Mouse (Mus musculus) megakaryocyte, adult 5-6 weeks (primary cell): ENCODE measurements around the gene Heatr5a. TPM values are rescaled to one million over a fixed set of nuclear protein-coding genes. Genes with fewer than 3 reads are reported as not detected.

Experiments used
- ATAC-seq: 2 replicates; pipeline ENCODE4 v1.8.0; 2016; ENCODE audit warnings: mild to moderate bottlenecking, inconsistent platforms; ENCODE audit not compliant: poor library complexity, severe bottlenecking
- total RNA-seq, 2 experiments: library from RNA; stranded (forward) in 1 of 2; stranded (reverse) in 1 of 2; fragments of 153-499, 151-499 nt in 1 of 2; fragments of 221-1000, 200-1000 nt in 1 of 2; gene quantifications; 2 replicates each; pipeline versions ENCODE4 v1.2.3 to v1.2.4; 2015 to 2017

Gene Heatr5a
- total RNA-seq, 2 experiments from 2014 or later, result 37.7 to 43.4 TPM

GRCm38 (mm10) chr12:51849902-51850301 is 121.2 kb downstream of the Heatr5a start:
- ATAC-seq, result no peak

- ATAC-seq, result peak; percentile 17; the same call in 1 of the 2 replicates
Measured at GRCm38 (mm10) chr12:51847953-51848680, 123.0 kb downstream of the Heatr5a start.

GRCm38 (mm10) chr12:51845261-51845660 is 125.9 kb downstream of the Heatr5a start:
- no peak; the same call in 1 of the 2 replicates for ATAC-seq

- peak; percentile 97 for ATAC-seq
Measured at GRCm38 (mm10) chr12:51844771-51845256, 126.3 kb downstream of the Heatr5a start.

- ATAC-seq, result no peak
Measured at GRCm38 (mm10) chr12:51843576-51844520, 127.3 kb downstream of the Heatr5a start.

GRCm38 (mm10) chr12:51842081-51842864 is 128.8 kb downstream of the Heatr5a start:
- no peak for ATAC-seq

- no peak for ATAC-seq
Measured at GRCm38 (mm10) chr12:51839856-51840255, 131.3 kb downstream of the Heatr5a start.

GRCm38 (mm10) chr12:51835219-51835618 is 135.9 kb downstream of the Heatr5a start:
- no peak for ATAC-seq

- no peak for ATAC-seq
Measured at GRCm38 (mm10) chr12:51831931-51832330, 139.2 kb downstream of the Heatr5a start.

GRCm38 (mm10) chr12:51831296-51831695 is 139.8 kb downstream of the Heatr5a start:
- no peak for ATAC-seq

- no peak for ATAC-seq
Measured at GRCm38 (mm10) chr12:51830671-51831070, 140.4 kb downstream of the Heatr5a start.

- peak; percentile 53; the same call in 1 of the 2 replicates for ATAC-seq
Measured at GRCm38 (mm10) chr12:51830077-51830402, 141.1 kb downstream of the Heatr5a start.

GRCm38 (mm10) chr12:51829290-51830076 is 141.6 kb downstream of the Heatr5a start, which contains the start of gene Hectd1:
Hectd1 (minus strand) TSS chr12:51829536.
- ATAC-seq, result peak; percentile 77

GRCm38 (mm10) chr12:51828716-51829289 is 142.3 kb downstream of the Heatr5a start:
- peak; percentile 10 for ATAC-seq

- ATAC-seq, result no peak
Measured at GRCm38 (mm10) chr12:51827958-51828650, 143.0 kb downstream of the Heatr5a start.
